Mouse (Mus musculus) bone marrow macrophage, adult 2 months (primary cell): ENCODE data around the gene Fbxw8.

Source experiments
- CTCF ChIP-seq: IDR thresholded peaks from 2 replicates; pipeline ENCODE4 v1.5.1; 2012; ENCODE audit warnings: low read depth, mild to moderate bottlenecking, low read length, moderate library complexity
- POLR2A ChIP-seq: IDR thresholded peaks from 2 replicates; pipeline ENCODE4 v1.6.1; 2012; ENCODE audit warnings: mild to moderate bottlenecking, low read depth, low read length, borderline replicate concordance

- no peak for TF ChIP-seq CTCF
- TF ChIP-seq POLR2A = no peak
Observed at GRCm38 (mm10) chr5:118099069-118099869, 56.0 kb downstream of the Fbxw8 start.
